Mouse (Mus musculus): ENCODE data around the gene Zyg11a.

GRCm38 (mm10) chr4:108213023-108213422, 4.8 kb downstream of the Zyg11a start:
- no peak for TF ChIP-seq CTCF (IDR thresholded peaks at IDR 0.05)
- no peak for TF ChIP-seq EP300 (IDR thresholded peaks at IDR 0.05)
